Comparison of ENCODE assay signal across 8 mouse cellular contexts in genomic region chr10:80074813-80075601, GRCm38 (mm10). TPM values are rescaled to one million over a fixed set of nuclear protein-coding genes. Genes with fewer than 3 reads are reported as not detected.
DNase-seq lines count a peak whose midpoint lies in the region; ATAC-seq and TF ChIP-seq lines count a peak whose summit lies in the region.

No protein-coding gene starts in this region.

- 0 out of 2 replicates have a peak overlapping the region, but pooled peaks have one; percentile 35 for H3K9ac ChIP-seq in embryonic facial prominence, embryonic 14.5 days (ENCODE audit: low read depth, low read length)

- no peaks in the 10 kb centered on the region for H3K27me3 ChIP-seq in Patski
- no peaks in the 10 kb centered on the region for H3K27me3 ChIP-seq in embryonic facial prominence, embryonic 14.5 days (replicated peaks; ENCODE audit: control insufficient read depth, insufficient read depth, low read length)
- H3K27me3 ChIP-seq in spleen, adult 2 months (ENCODE audit: control insufficient read depth, insufficient read depth, low read length): no peaks in the 10 kb centered on the region

- H3K4me1 ChIP-seq in embryonic facial prominence, embryonic 14.5 days (ENCODE audit: control insufficient read depth, insufficient read depth, low read length): peaks cover 24% of the 10 kb centered on the region
- peaks cover 17% of the 10 kb centered on the region for H3K4me1 ChIP-seq in spleen, adult 2 months (ENCODE audit: control insufficient read depth, insufficient read depth, insufficient read length)

- peak; percentile 89 for TF ChIP-seq POLR2A in spleen, adult 2 months (IDR thresholded peaks at IDR 0.05; ENCODE audit: low read depth, low read length)

- DNase-seq in cerebellum, adult 18-20 months: peak; percentile 50 to 59
- peak; percentile 91 for DNase-seq in Patski (ENCODE audit: low read depth, low spot score)
- DNase-seq in embryonic facial prominence, embryonic 14.5 days (ENCODE audit: low spot score): peak; percentile 82
- DNase-seq in heart, postnatal 14 days: peak; percentile 66 to 74
- peak; percentile 32 to 63 for DNase-seq in layer of hippocampus, adult 18-20 months (ENCODE audit: low spot score in 2 of 2)
- DNase-seq in lung, postnatal 14 days: peak; percentile 83
- DNase-seq in spleen, adult 2 months (ENCODE audit: low read depth in 1 of 2, low spot score in 2 of 2): peak; percentile 87 to 88

- H3K4me3 ChIP-seq in embryonic facial prominence, embryonic 14.5 days (ENCODE audit: low read depth, low read length): peak overlapping the region; percentile 15
- peak overlapping the region; percentile 71 for H3K4me3 ChIP-seq in spleen, adult 2 months (ENCODE audit: extremely low read depth, insufficient read depth, insufficient read length)

- peak overlapping the region; percentile 46 for H3K4me2 ChIP-seq in embryonic facial prominence, embryonic 14.5 days (ENCODE audit: low read depth, low read length)

- CTCF ChIA-PET in Patski (lab: Charles Lee): interaction anchor here (1.1 to 1.9 kb wide), 3 partner anchors 24 to 88 kb away, joined by 3 to 5 read pairs (median 4); no protein-coding TSS in a partner anchor

- in situ Hi-C loops in Patski (cut with MboI; ENCODE audit: low pct_unique_long_range_greater_than_20kb): loop anchor here (5.0 kb wide), 2 partner anchors 32 to 88 kb away; partner anchors contain the start of genes Cnn2 and Sbno2

- no peaks in the 10 kb centered on the region for H3K9me3 ChIP-seq in embryonic facial prominence, embryonic 14.5 days (ENCODE audit: control insufficient read depth, low read length)

- no peak; the same call in 1 of the 2 replicates for ATAC-seq in cerebellum, adult (ENCODE audit: insufficient number of reproducible peaks, low FRiP score, low TSS enrichment)
- peak; percentile 69 for ATAC-seq in Patski
- ATAC-seq in embryonic facial prominence, embryonic 14.5 days (ENCODE audit: low read depth): peak; percentile 61

- H3K27ac ChIP-seq in embryonic facial prominence, embryonic 14.5 days (replicated peaks; ENCODE audit: low read depth, low read length): peak overlapping the region; percentile 63
- H3K27ac ChIP-seq in spleen, adult 2 months (ENCODE audit: insufficient read depth, low read length): peak overlapping the region; percentile 96

- intact Hi-C loops in heart, postnatal 14 days (cut with DNase I): loop anchor here (5.0 kb wide), 1 partner anchor 37 kb away; no protein-coding TSS in a partner anchor

- POLR2A ChIA-PET in Patski (lab: Charles Lee): interaction anchor here (0.8 to 6.8 kb wide), 11 partner anchors 11 to 89 kb away, joined by 3 to 50 read pairs (median 5); partner anchors contain the start of gene Cnn2

- H3K36me3 ChIP-seq in embryonic facial prominence, embryonic 14.5 days (ENCODE audit: control insufficient read depth, insufficient read depth, low read length): peaks cover 18% of the 10 kb centered on the region
- peaks cover 22% of the 10 kb centered on the region for H3K36me3 ChIP-seq in spleen, adult 2 months (ENCODE audit: control insufficient read depth, insufficient read depth, low read length)

- WGBS in embryonic facial prominence, embryonic 14.5 days: 12% methylated on average over 27 of the region's 28 CpGs
- WGBS in spleen, adult 2 months: 3% methylated on average over 28 of the region's 28 CpGs

- no peak for TF ChIP-seq CTCF in Patski (IDR thresholded peaks at IDR 0.05)
- peak; percentile 51; the same call in 1 of the 2 replicates for TF ChIP-seq CTCF in spleen, adult 2 months (IDR thresholded peaks at IDR 0.05; ENCODE audit: extremely low read depth, insufficient read depth, insufficient read length, insufficient replicate concordance)

RNA-seq across cellular contexts. Expression of gene Gpx4, which starts 28.0 kb away (rescaled TPM):
- 916 TPM for polyA plus RNA-seq in Patski (2021)
- 505 and 517 TPM in 2 replicates for polyA plus RNA-seq in embryonic facial prominence, embryonic 14.5 days (2014; fragmentation: Nextera tagmentation; extraction: Ambion mirVana)
- 100 to 1,000 TPM; 636 to 681 TPM for total RNA-seq in heart, postnatal 14 days (2021)
- 100 to 1,000 TPM; 509 to 545 TPM for total RNA-seq in layer of hippocampus, adult 18-20 months (2021)
- 238 and 259 TPM in 2 replicates for polyA plus RNA-seq in spleen, adult 2 months (2012; rRNA removed)

RNA-seq across cellular contexts. Expression of gene Sbno2, which starts 30.4 kb away (rescaled TPM):
- polyA plus RNA-seq in Patski (2021): 181 TPM
- 12.8 and 14.1 TPM in 2 replicates for polyA plus RNA-seq in embryonic facial prominence, embryonic 14.5 days (2014; fragmentation: Nextera tagmentation; extraction: Ambion mirVana)
- total RNA-seq in heart, postnatal 14 days (2021): 10 to 100 TPM; 13.5 to 14.0 TPM
- 10 to 100 TPM; 16.3 to 16.9 TPM for total RNA-seq in layer of hippocampus, adult 18-20 months (2021)
- polyA plus RNA-seq in spleen, adult 2 months (2012; rRNA removed): 95.0 and 122 TPM in 2 replicates

RNA-seq across cellular contexts. Expression of gene Polr2e, which starts 35.4 kb away (rescaled TPM):
- 146 TPM for polyA plus RNA-seq in Patski (2021)
- polyA plus RNA-seq in embryonic facial prominence, embryonic 14.5 days (2014; fragmentation: Nextera tagmentation; extraction: Ambion mirVana): 207 and 227 TPM in 2 replicates
- total RNA-seq in heart, postnatal 14 days (2021): 10 to 100 TPM; 68.6 to 73.5 TPM
- total RNA-seq in layer of hippocampus, adult 18-20 months (2021): 10 to 100 TPM; 88.2 to 93.9 TPM
- 139 and 182 TPM in 2 replicates for polyA plus RNA-seq in spleen, adult 2 months (2012; rRNA removed)

RNA-seq across cellular contexts. Expression of gene Stk11, which starts 40.6 kb away (rescaled TPM):
- polyA plus RNA-seq in Patski (2021): 140 TPM
- polyA plus RNA-seq in embryonic facial prominence, embryonic 14.5 days (2014; fragmentation: Nextera tagmentation; extraction: Ambion mirVana): 32.6 and 32.7 TPM in 2 replicates
- 100 to 1,000 TPM; 105 to 118 TPM for total RNA-seq in heart, postnatal 14 days (2021)
- 100 to 1,000 TPM; 101 to 102 TPM for total RNA-seq in layer of hippocampus, adult 18-20 months (2021)
- 120 and 144 TPM in 2 replicates for polyA plus RNA-seq in spleen, adult 2 months (2012; rRNA removed)

RNA-seq across cellular contexts. Expression of gene Arhgap45, which starts 58.6 kb away (rescaled TPM):
- 0.85 TPM for polyA plus RNA-seq in Patski (2021)
- 4.4 and 6.4 TPM in 2 replicates for polyA plus RNA-seq in embryonic facial prominence, embryonic 14.5 days (2014; fragmentation: Nextera tagmentation; extraction: Ambion mirVana)
- 10 to 100 TPM in 1 of 2 experiments, 1 to 10 TPM in 1; 4.9 to 11.3 TPM for total RNA-seq in heart, postnatal 14 days (2021)
- total RNA-seq in layer of hippocampus, adult 18-20 months (2021): 1 to 10 TPM; 4.1 to 4.2 TPM
- polyA plus RNA-seq in spleen, adult 2 months (2012; rRNA removed): 492 and 574 TPM in 2 replicates
